Mouse (Mus musculus): Measurements from ENCODE around the gene Disp1.
A peak's percentile ranks its signal among the peaks of the same experiment; 100 is the strongest.

DNA sequence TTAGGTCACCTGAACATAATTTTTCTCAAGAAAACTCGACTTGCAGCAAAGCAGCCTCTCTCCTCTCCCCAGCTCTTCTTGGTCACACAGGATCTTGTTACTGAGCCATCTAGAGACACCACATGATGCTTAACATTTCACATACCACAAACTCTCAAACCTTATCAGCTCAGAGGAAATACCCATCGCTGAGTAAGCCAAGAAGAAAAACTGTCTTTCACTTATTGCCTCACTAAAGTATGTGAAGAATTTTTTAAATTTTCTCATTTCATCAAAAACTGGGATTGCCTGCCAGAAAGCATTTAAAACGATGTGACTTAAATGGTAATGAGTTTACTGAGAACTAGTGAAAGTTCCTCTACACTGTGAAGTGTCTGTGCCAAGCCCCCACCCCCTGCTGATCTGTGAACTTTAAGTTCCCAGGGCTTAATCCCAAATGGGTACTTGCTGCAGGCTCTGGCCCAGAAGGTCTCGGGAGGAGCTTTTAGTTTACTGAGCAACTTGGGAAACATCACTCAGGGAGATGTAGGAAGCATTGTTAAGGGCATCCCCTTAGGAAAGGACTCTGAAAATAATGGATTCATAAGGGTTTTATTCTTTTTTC, 76.6 kb downstream of the Disp1 start:
- TF ChIP-seq MAX (IDR thresholded peaks at IDR 0.05) (peak; percentile 16), CEBPB (IDR thresholded peaks at IDR 0.05; ENCODE audit: low read depth) (peak; percentile 84), USF1 (IDR thresholded peaks at IDR 0.05; ENCODE audit: low read depth) (peak; percentile 75)

Data from C2C12 (cell line).